ENCODE assay signal across 11 mouse cellular contexts in the genomic region with DNA sequence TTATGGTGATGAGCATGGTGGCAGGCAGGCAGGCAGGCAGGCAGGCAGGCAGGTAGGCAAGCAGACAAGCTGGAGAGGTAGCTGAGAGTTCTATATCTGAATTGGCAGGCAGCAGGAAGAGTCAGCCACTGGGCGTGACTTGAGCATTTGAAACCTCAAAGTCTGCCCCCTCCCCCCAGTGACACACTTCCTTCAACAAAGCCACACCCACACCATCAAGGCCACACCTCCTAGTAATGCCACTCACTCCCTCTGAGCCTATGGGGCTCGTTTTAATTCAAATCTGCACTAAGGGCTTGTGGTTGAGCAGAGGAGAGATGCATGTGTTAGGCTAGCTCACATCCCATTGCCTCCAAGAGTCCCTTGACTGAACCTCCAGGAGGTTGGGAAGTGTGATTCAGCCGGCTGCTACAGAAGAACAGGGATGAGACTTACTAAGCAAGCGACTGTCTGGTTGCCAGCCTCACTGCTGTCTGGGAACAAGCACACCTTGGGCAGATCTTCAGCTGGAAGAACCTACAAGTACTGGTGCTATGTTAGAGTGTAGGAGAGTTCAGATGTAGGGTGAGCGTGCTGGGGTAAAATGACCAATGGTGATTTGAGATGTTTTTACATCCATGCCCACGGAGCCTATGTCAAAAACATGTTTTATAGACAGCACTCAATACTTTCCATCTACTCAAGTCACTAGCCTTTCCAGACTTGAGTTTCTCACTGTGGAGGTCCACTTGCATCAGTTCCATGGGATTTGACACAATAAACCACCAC. TPM values are rescaled to one million over a fixed set of nuclear protein-coding genes. Genes with fewer than 3 reads are reported as not detected.
DNase-seq lines count a peak whose midpoint lies in the region; ATAC-seq and TF ChIP-seq lines count a peak whose summit lies in the region.
"Had no signal": no experiment of that assay in that cellular context is flagged by ENCODE, and none has a peak within 500 bp of the region (broad histone marks: within the 10 kb centered on the region; RNA-seq: fewer than 3 reads in every experiment).

No protein-coding gene starts in this region.

- no peak for ATAC-seq in kidney, postnatal 0 days (replicated peaks; ENCODE audit: low FRiP score, low read depth)
- ATAC-seq: inflammation-experienced regulatory T-cells, adult 6 months had no signal

- no peak overlapping the region for H3K9ac ChIP-seq in kidney, postnatal 0 days (ENCODE audit: low read depth, low read length)
- H3K9ac ChIP-seq: lung, embryonic 15.5 days had no signal

- no peak for TF ChIP-seq CTCF in kidney, postnatal 0 days (IDR thresholded peaks at IDR 0.05; ENCODE audit: low read depth)

- no peak overlapping the region for H3K4me2 ChIP-seq in kidney, postnatal 0 days (ENCODE audit: low read length)
- H3K4me2 ChIP-seq: lung, embryonic 15.5 days had no signal

- peaks cover 12% of the 10 kb centered on the region for H3K4me1 ChIP-seq in kidney, postnatal 0 days (replicated peaks; ENCODE audit: insufficient read depth, low read length)
- H3K4me1 ChIP-seq: lung, embryonic 15.5 days had no signal

- H3K4me3 ChIP-seq in kidney, postnatal 0 days (replicated peaks; ENCODE audit: low read depth, low read length): no peak overlapping the region
- H3K4me3 ChIP-seq: lung, embryonic 15.5 days had no signal

- peak; percentile 34 for DNase-seq in adrenal gland, postnatal 14 days
- no peak for DNase-seq in adrenal gland, postnatal 25 days
- peak; percentile 42 for DNase-seq in thymus, postnatal 14 days
- DNase-seq in thymus, postnatal 10 days (ENCODE audit: low spot score in 2 of 2): no peak
- DNase-seq in kidney, postnatal 0 days (ENCODE audit: low spot score): no peak
- DNase-seq in ovary, postnatal 36 days (ENCODE audit: low spot score): no peak
- no peak for DNase-seq in cerebellum, adult 8-10 months
- no peak for DNase-seq in cerebellum, adult 11 months
- DNase-seq: embryo, embryonic 11 days had no signal

- peak overlapping the region; percentile 79 for H3K27ac ChIP-seq in kidney, postnatal 0 days
- H3K27ac ChIP-seq: lung, embryonic 15.5 days had no signal

- H3K27me3 ChIP-seq in kidney, postnatal 0 days (ENCODE audit: insufficient read depth, low read length): no peaks in the 10 kb centered on the region
- H3K27me3 ChIP-seq: lung, embryonic 15.5 days had no signal

- peaks cover 10% of the 10 kb centered on the region for H3K36me3 ChIP-seq in kidney, postnatal 0 days (ENCODE audit: insufficient read depth, low read length)

- H3K9me3 ChIP-seq in kidney, postnatal 0 days (replicated peaks; ENCODE audit: low read length): no peaks in the 10 kb centered on the region
- H3K9me3 ChIP-seq: lung, embryonic 15.5 days had no signal

- WGBS in kidney, postnatal 0 days: 78% methylated on average over 6 of the region's 6 CpGs

RNA-seq across cellular contexts. Expression of gene Atp1a1, which starts 33.6 kb away (rescaled TPM):
- total RNA-seq in adrenal gland, postnatal 14 days (2021): 548 and 554 TPM in 2 replicates
- 768 and 861 TPM in 2 replicates for total RNA-seq in adrenal gland, postnatal 25 days (2021)
- 731 and 809 TPM in 2 replicates for polyA plus RNA-seq in kidney, postnatal 0 days (2015; fragmentation: Nextera tagmentation; extraction: Ambion mirVana)

Comparison
In these comparisons a context has a peak if more than half of its experiments do, and no peak if none do; other contexts are left out.
1. DNase-seq: peak in adrenal gland, postnatal 14 days (single experiment) and thymus, postnatal 14 days (single experiment); none in adrenal gland, postnatal 25 days (single experiment), thymus, postnatal 10 days (0 of 2), kidney, postnatal 0 days (single experiment), ovary, postnatal 36 days (single experiment), cerebellum, adult 8-10 months (single experiment) and cerebellum, adult 11 months (single experiment).